Mouse (Mus musculus): ENCODE measurements at regions not wholly inside any gene's neighbourhood (a gene's known extent, or its start where the extent isn't known, plus 50 kb on each side); places are given as distances from the start of the nearest gene placed in this dataset.

- no peak for TF ChIP-seq POLR2A (IDR thresholded peaks at IDR 0.05; ENCODE audit: insufficient read depth, low read depth, low read length)
- no peak for TF ChIP-seq CTCF (IDR thresholded peaks at IDR 0.05)
- TF ChIP-seq EP300 (IDR thresholded peaks at IDR 0.05; ENCODE audit: insufficient read depth, low read depth, low read length), result no peak
- Histone ChIP-seq H3K36me3 (ENCODE audit: control insufficient read depth, insufficient read depth, low read length) (no peaks in the 10 kb centered on the region), H3K27me3 (ENCODE audit: control insufficient read depth, insufficient read depth, low read length) (no peaks in the 10 kb centered on the region), H3K27ac (no peak overlapping the region), H3K9ac (ENCODE audit: low read depth, low read length) (no peak overlapping the region), H3K79me2 (replicated peaks; ENCODE audit: control insufficient read depth, insufficient read depth, low read length) (no peaks in the 10 kb centered on the region), H3K4me3 (no peak overlapping the region), H3K4me1 (ENCODE audit: control insufficient read depth, insufficient read depth, low read length) (no peaks in the 10 kb centered on the region)
- no peak for DNase-seq
- intact Hi-C loops (cut with DNase I), result no loop called here
These were observed 184.1 kb upstream of the Eya4 start for GRCm38 (mm10) chr10:23534636-23535035.

GRCm38 (mm10) chr10:23531964-23532758, 181.6 kb upstream of the Eya4 start:
- H3K4me3 ChIP-seq, result no peak overlapping the region
- intact Hi-C loops (cut with DNase I), result no loop called here
- no peaks in the 10 kb centered on the region for H3K36me3 ChIP-seq (ENCODE audit: control insufficient read depth, insufficient read depth, low read length)
- WGBS, result 88% methylated on average over 17 of the region's 17 CpGs
- TF ChIP-seq EP300 (IDR thresholded peaks at IDR 0.05; ENCODE audit: insufficient read depth, low read depth, low read length) (no peak), POLR2A (IDR thresholded peaks at IDR 0.05; ENCODE audit: insufficient read depth, low read depth, low read length) (no peak)
- H3K9ac ChIP-seq (ENCODE audit: low read depth, low read length), result no peak overlapping the region
- H3K79me2 ChIP-seq (replicated peaks; ENCODE audit: control insufficient read depth, insufficient read depth, low read length), result no peaks in the 10 kb centered on the region
- no peaks in the 10 kb centered on the region for H3K27me3 ChIP-seq (ENCODE audit: control insufficient read depth, insufficient read depth, low read length)
- H3K4me1 ChIP-seq (ENCODE audit: control insufficient read depth, insufficient read depth, low read length), result no peaks in the 10 kb centered on the region
- no peak overlapping the region for H3K27ac ChIP-seq
- no peak for DNase-seq

- no peaks in the 10 kb centered on the region for H3K79me2 ChIP-seq (replicated peaks; ENCODE audit: control insufficient read depth, insufficient read depth, low read length)
- TF ChIP-seq POLR2A (IDR thresholded peaks at IDR 0.05; ENCODE audit: insufficient read depth, low read depth, low read length), result no peak
- no peak for TF ChIP-seq CTCF (IDR thresholded peaks at IDR 0.05)
- TF ChIP-seq EP300 (IDR thresholded peaks at IDR 0.05; ENCODE audit: insufficient read depth, low read depth, low read length), result no peak
- H3K27me3 ChIP-seq (ENCODE audit: control insufficient read depth, insufficient read depth, low read length), result no peaks in the 10 kb centered on the region
- no peak overlapping the region for H3K4me3 ChIP-seq
- no peak for DNase-seq
- no peak overlapping the region for H3K9ac ChIP-seq (ENCODE audit: low read depth, low read length)
- 66% methylated on average over 3 of the region's 3 CpGs for WGBS
- no peak overlapping the region for H3K27ac ChIP-seq
- intact Hi-C loops (cut with DNase I), result no loop called here
- H3K4me1 ChIP-seq (ENCODE audit: control insufficient read depth, insufficient read depth, low read length), result no peaks in the 10 kb centered on the region
- no peaks in the 10 kb centered on the region for H3K36me3 ChIP-seq (ENCODE audit: control insufficient read depth, insufficient read depth, low read length)
These were observed 180.1 kb upstream of the Eya4 start for GRCm38 (mm10) chr10:23530715-23531114.

GRCm38 (mm10) chr10:23526796-23527195, 176.2 kb upstream of the Eya4 start:
- TF ChIP-seq EP300 (IDR thresholded peaks at IDR 0.05; ENCODE audit: insufficient read depth, low read depth, low read length) (no peak), POLR2A (IDR thresholded peaks at IDR 0.05; ENCODE audit: insufficient read depth, low read depth, low read length) (no peak), CTCF (IDR thresholded peaks at IDR 0.05) (no peak)
- H3K4me1 ChIP-seq (ENCODE audit: control insufficient read depth, insufficient read depth, low read length), result no peaks in the 10 kb centered on the region

GRCm38 (mm10) chr10:23522664-23523063, 172.1 kb upstream of the Eya4 start:
- TF ChIP-seq POLR2A (IDR thresholded peaks at IDR 0.05; ENCODE audit: insufficient read depth, low read depth, low read length), result no peak
- TF ChIP-seq CTCF (IDR thresholded peaks at IDR 0.05), result no peak
- no peak for TF ChIP-seq EP300 (IDR thresholded peaks at IDR 0.05; ENCODE audit: insufficient read depth, low read depth, low read length)
- Histone ChIP-seq H3K4me3 (no peak overlapping the region), H3K9ac (ENCODE audit: low read depth, low read length) (no peak overlapping the region), H3K36me3 (ENCODE audit: control insufficient read depth, insufficient read depth, low read length) (no peaks in the 10 kb centered on the region), H3K4me1 (ENCODE audit: control insufficient read depth, insufficient read depth, low read length) (no peaks in the 10 kb centered on the region), H3K27ac (no peak overlapping the region), H3K79me2 (replicated peaks; ENCODE audit: control insufficient read depth, insufficient read depth, low read length) (no peaks in the 10 kb centered on the region), H3K27me3 (ENCODE audit: control insufficient read depth, insufficient read depth, low read length) (no peaks in the 10 kb centered on the region)
- WGBS, result 25% methylated on average over 1 of the region's 1 CpGs
- no peak for DNase-seq
- intact Hi-C loops (cut with DNase I), result no loop called here

More at GRCm38 (mm10) chr10:23526796-23527195, 176.2 kb upstream of the Eya4 start:
- Histone ChIP-seq H3K36me3 (ENCODE audit: control insufficient read depth, insufficient read depth, low read length) (no peaks in the 10 kb centered on the region), H3K27me3 (ENCODE audit: control insufficient read depth, insufficient read depth, low read length) (no peaks in the 10 kb centered on the region), H3K4me3 (no peak overlapping the region), H3K79me2 (replicated peaks; ENCODE audit: control insufficient read depth, insufficient read depth, low read length) (no peaks in the 10 kb centered on the region), H3K9ac (ENCODE audit: low read depth, low read length) (no peak overlapping the region), H3K27ac (no peak overlapping the region)
- intact Hi-C loops (cut with DNase I), result no loop called here
- DNase-seq, result no peak

GRCm38 (mm10) chr10:23493647-23494046, 143.1 kb upstream of the Eya4 start:
- no peak overlapping the region for H3K27ac ChIP-seq
- TF ChIP-seq CTCF (IDR thresholded peaks at IDR 0.05) (no peak), POLR2A (IDR thresholded peaks at IDR 0.05; ENCODE audit: insufficient read depth, low read depth, low read length) (no peak), EP300 (IDR thresholded peaks at IDR 0.05; ENCODE audit: insufficient read depth, low read depth, low read length) (no peak)
- no peak overlapping the region for H3K9ac ChIP-seq (ENCODE audit: low read depth, low read length)
- intact Hi-C loops (cut with DNase I), result no loop called here
- WGBS, result 69% methylated on average over 7 of the region's 7 CpGs
- no peak for DNase-seq
- no peak overlapping the region for H3K4me3 ChIP-seq
- H3K79me2 ChIP-seq (replicated peaks; ENCODE audit: control insufficient read depth, insufficient read depth, low read length), result no peaks in the 10 kb centered on the region
- no peaks in the 10 kb centered on the region for H3K36me3 ChIP-seq (ENCODE audit: control insufficient read depth, insufficient read depth, low read length)
- H3K4me1 ChIP-seq (ENCODE audit: control insufficient read depth, insufficient read depth, low read length), result no peaks in the 10 kb centered on the region
- no peaks in the 10 kb centered on the region for H3K27me3 ChIP-seq (ENCODE audit: control insufficient read depth, insufficient read depth, low read length)
